Mouse (Mus musculus): ENCODE results near the gene Oip5. TPM values are rescaled to one million over a fixed set of nuclear protein-coding genes. Genes with fewer than 3 reads are reported as not detected.

The Oip5 gene
- 13.5 and 14.4 TPM in 2 replicates for polyA plus RNA-seq (2012; rRNA removed)

DNA sequence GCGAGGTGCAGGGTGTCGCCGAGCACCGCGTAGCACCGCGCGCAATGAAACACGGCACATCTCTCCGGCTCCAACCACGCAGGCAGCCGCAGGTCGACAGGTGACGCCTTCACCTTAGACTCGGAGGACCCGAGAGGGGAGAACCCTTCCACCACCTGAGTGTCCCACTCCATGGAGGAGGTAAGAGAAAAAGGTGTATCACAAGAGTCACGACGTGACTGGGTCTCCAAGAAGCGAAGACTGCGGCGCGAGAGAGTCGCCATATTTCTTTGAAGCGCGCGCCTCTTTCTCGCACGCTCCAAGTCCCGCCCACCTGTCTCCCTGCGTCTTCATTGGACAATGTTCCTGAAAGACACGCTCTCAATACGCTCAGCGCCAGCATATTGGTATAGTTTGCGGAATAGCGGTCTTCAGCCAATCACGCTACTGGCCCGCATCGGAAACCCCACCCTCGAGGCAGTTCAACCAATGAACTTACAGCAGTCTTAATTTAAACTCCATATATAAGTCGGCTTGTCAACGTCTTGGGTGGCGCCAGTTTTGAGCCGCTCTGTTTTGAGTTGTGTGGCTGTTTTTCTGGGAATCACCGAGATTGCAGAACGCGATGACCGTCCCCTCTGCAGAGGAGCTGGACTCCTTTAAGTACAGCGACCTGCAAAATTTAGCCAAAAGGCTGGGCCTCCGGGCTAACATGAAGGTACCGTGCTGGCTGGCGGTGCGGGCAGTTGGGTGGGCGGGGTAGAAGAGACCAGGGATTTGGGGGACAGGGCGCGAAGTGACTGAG lies at the start of gene Oip5, which contains the start of gene Nusap1:
Oip5 (minus strand) TSS at position 271 of the 784 bp plus-strand sequence.
Nusap1 (plus strand) TSS at position 100 of the 784 bp plus-strand sequence.

DNA sequence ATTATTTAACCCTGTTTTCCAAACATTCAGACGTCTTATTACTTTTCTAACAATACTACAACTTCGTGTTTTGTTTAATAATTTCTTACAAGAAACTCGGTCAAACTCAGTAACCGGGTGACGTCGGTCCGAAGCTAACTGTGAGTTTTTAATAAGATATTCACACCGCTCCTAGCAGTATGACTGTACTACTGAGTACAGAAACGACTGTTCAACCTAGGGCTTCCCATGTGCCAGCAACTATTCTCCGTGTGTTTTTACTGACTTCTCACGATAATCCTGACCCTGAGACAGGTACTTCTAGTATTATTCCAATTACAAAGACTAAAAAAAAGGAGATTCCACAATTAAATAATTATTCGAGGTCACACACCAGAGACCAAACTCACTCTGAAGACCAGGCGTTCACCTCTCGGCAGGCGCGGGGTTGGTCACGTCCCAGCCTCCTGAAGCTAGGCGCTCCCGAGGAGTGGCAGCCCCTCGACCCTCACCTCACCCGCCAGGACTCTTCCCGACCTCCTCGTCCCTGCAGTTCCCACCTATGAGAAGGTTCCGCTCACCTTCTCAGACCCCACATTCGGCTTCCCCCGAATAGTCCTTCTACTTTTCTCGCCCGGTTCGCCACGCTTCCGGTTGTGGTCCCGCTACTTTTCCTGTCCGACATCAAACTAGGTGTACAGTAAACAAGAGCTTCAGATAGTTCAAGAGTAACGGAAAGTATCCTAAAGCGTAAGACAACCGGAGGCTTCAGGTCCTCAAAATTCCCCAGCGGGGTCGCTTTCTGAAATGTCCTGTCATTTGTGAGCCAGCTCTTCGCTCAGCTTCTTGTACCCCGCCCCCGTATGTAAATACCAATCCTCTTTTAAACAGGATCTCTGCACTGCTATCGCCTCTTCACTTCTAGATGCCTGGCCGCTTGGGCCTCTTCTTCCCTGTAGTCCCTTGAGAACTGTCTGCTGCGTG lies 44.2 kb upstream of the Oip5 start, which contains the start of gene Ndufaf1:
Ndufaf1 (minus strand) TSS at position 608 of the 963 bp plus-strand sequence.

Other genes with a start within 250 kb of the Oip5 start
- 3.6 and 4.2 TPM in 2 replicates for gene Ino80, start 140.8 kb downstream of the Oip5 start, polyA plus RNA-seq (2012; rRNA removed)
- gene Exd1, start 70.8 kb downstream of the Oip5 start, polyA plus RNA-seq (2012; rRNA removed) = 0.19 and 0.21 TPM in 2 replicates
- 113 and 127 TPM in 2 replicates for gene Chp1, start 70.8 kb downstream of the Oip5 start, polyA plus RNA-seq (2012; rRNA removed)
- 27.1 and 28.6 TPM in 2 replicates for gene Nusap1, start 171 bp downstream of the Oip5 start, polyA plus RNA-seq (2012; rRNA removed)
- gene Ndufaf1, start 44.4 kb upstream of the Oip5 start, polyA plus RNA-seq (2012; rRNA removed) = 11.0 and 11.3 TPM in 2 replicates
- gene Rtf1, start 56.6 kb upstream of the Oip5 start, polyA plus RNA-seq (2012; rRNA removed) = 6.7 and 7.5 TPM in 2 replicates
- 3.9 and 5.6 TPM in 2 replicates for gene Itpka, start 123.9 kb upstream of the Oip5 start, polyA plus RNA-seq (2012; rRNA removed)
- 0.46 and 0.53 TPM in 2 replicates for gene Ltk, start 142.0 kb upstream of the Oip5 start, polyA plus RNA-seq (2012; rRNA removed)
- 3.9 and 4.5 TPM in 2 replicates for gene Rpap1, start 169.1 kb upstream of the Oip5 start, polyA plus RNA-seq (2012; rRNA removed)
- gene Tyro3, start 179.3 kb upstream of the Oip5 start, polyA plus RNA-seq (2012; rRNA removed) = 0.56 and 0.59 TPM in 2 replicates

Data from liver, embryonic 18 days (tissue).